Mouse (Mus musculus) brain, embryonic 14.5 days (tissue): ENCODE measurements around the gene Rtl8c.
"Not testable (repeated sequence)": the region's sequence is repeated elsewhere in the genome, so short reads cannot be mapped to it uniquely, and the experiment has no call there.

Experiments used
- CTCF ChIP-seq: fragments of 200-500 bp; IDR thresholded peaks from 2 replicates; pipeline ENCODE4 v1.5.1; 2012; ENCODE audit warnings: inconsistent platforms, mild to moderate bottlenecking, moderate library complexity, borderline replicate concordance; ENCODE audit not compliant: insufficient read depth, insufficient read length; ENCODE audit errors: extremely low read depth
- POLR2A ChIP-seq: fragments of 200-500 bp; IDR thresholded peaks from 2 replicates; pipeline ENCODE4 v1.6.1; 2012; ENCODE audit warnings: mild to moderate bottlenecking, inconsistent platforms, borderline replicate concordance; ENCODE audit not compliant: poor library complexity, insufficient read depth, insufficient read length, severe bottlenecking; ENCODE audit errors: extremely low read depth

DNA sequence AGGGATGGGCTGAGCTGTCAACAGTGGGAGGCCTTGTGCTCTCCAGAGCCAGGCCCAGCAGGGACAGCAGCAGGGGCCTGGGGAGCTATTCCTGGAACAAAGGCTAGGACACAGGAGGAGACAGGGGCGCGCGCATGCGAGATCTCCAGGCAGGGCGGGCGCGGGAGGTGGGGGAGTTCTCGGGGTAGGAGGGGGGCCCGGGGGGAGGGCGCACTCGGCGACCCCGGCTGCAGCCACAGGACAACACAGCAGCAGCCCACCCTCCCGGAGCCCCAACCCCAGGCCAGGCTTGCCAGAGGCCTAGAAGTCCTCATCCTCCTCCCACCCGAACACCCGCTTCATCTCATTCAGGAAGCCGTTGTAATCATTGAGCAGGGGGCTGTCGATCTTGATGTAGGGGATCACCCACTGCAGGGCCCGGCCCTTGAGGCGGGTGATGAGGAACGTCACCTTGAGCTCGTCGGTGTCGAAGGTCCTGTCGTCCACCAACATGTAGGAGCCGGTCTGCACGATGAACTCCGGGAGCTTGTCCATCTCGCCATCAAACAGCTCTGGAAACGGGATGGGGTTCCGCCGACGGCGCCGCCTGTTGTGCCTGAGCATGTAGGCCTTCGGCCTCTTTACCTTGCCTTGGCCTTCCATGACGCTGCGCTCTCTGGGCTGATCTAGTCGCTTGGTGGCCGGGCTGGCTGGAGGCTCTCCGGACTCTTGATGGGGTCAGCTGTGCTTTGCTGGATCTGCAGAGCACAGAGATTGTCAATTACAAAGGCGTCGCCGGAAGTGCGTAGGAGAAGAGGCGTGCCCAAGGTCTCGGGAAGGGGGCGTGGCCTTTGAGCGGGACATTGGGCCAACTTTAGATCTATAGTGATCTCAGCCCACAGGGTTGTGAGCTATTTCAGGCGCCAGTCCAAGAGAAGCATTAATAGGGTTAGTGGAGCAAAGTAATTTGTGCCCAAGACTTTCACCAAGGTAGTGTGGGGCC is 35.4 kb downstream of the Rtl8c start, which contains the start of gene Rtl8a:
- TF ChIP-seq CTCF, POLR2A: not testable (repeated sequence)
